Mouse (Mus musculus) intestine, postnatal 0 days (tissue): ENCODE results near the gene Ugt1a8. TPM values are rescaled to one million over a fixed set of nuclear protein-coding genes. Genes with fewer than 3 reads are reported as not detected.
A peak's percentile ranks its signal among the peaks of the same experiment; 100 is the strongest.

Experiments used
- ATAC-seq: fragments of 200-750 bp; cut with Nextera tagmentation; 2 replicates; pipeline ENCODE4 v1.8.0; 2017; ENCODE audit warnings: mild to moderate bottlenecking, moderate TSS enrichment, moderate library complexity
- H3K27ac ChIP-seq: fragments of 300-500 bp; sonication (generic); 2 replicates; pipeline ENCODE4 v1.5.1; 2014; ENCODE audit warnings: mild to moderate bottlenecking, low read depth, low read length, moderate library complexity
- H3K27me3 ChIP-seq: fragments of 300-500 bp; sonication (generic); replicated peaks from 2 replicates; pipeline ENCODE4 v1.6.1; 2014; ENCODE audit warnings: low read length, mixed read lengths; ENCODE audit not compliant: control insufficient read depth, insufficient read depth
- H3K36me3 ChIP-seq: fragments of 300-500 bp; sonication (generic); 2 replicates; pipeline ENCODE4 v1.6.1; 2014; ENCODE audit warnings: mild to moderate bottlenecking, moderate library complexity; ENCODE audit not compliant: control insufficient read depth, insufficient read depth
- H3K4me1 ChIP-seq: fragments of 300-500 bp; sonication (generic); replicated peaks from 2 replicates; pipeline ENCODE4 v1.6.1; 2014; ENCODE audit warnings: antibody characterized with exemption, low read length, mixed read lengths; ENCODE audit not compliant: control insufficient read depth, insufficient read depth
- H3K4me2 ChIP-seq: fragments of 300-500 bp; sonication (generic); replicated peaks from 2 replicates; pipeline ENCODE4 v1.6.1; 2014; ENCODE audit warnings: low read depth, mild to moderate bottlenecking, moderate library complexity
- H3K4me3 ChIP-seq: fragments of 300-500 bp; sonication (generic); 2 replicates; pipeline ENCODE4 v1.5.1; 2014; ENCODE audit warnings: low read depth, low read length
- H3K9ac ChIP-seq: fragments of 300-500 bp; sonication (generic); 2 replicates; pipeline ENCODE4 v1.6.1; 2014; ENCODE audit warnings: mild to moderate bottlenecking, low read depth, low read length
- H3K9me3 ChIP-seq: fragments of 300-500 bp; sonication (generic); 2 replicates; pipeline ENCODE4 v1.6.1; 2016; ENCODE audit warnings: mixed run types; ENCODE audit not compliant: control insufficient read depth
- CTCF ChIP-seq: sonication (generic); IDR thresholded peaks from 2 replicates; pipeline ENCODE4 v1.5.1; 2016; ENCODE audit warnings: low read depth, mild to moderate bottlenecking, control low read depth, antibody characterized with exemption, moderate library complexity
- WGBS: fragments of 180-500 bp; shearing (Covaris S2); extraction: QIAGEN DNeasy Blood & Tissue Kit; methylation state at CpG from one replicate; pipeline ENCODE4 v1.1.7; 2014; 5-methylcytosine and 5-hydroxymethylcytosine counted together
- polyA plus RNA-seq: library from polyadenylated mRNA; unstranded; fragments of >200 nt; fragmentation: Nextera tagmentation; extraction: Ambion mirVana; gene quantifications from 2 replicates; pipeline ENCODE4 v1.2.1, GENCODE M21; 2015

Ugt1a8 gene
- polyA plus RNA-seq, 1 experiment from 2014 or later: 0.05 TPM

GRCm38 (mm10) chr1:88260604-88261377, 173.2 kb downstream of the Ugt1a8 start:
- no peak for TF ChIP-seq CTCF
- Histone ChIP-seq H3K4me3 (no peak overlapping the region), H3K36me3 (peaks cover 66% of the 10 kb centered on the region), H3K27ac (no peak overlapping the region), H3K4me1 (peaks cover 8% of the 10 kb centered on the region), H3K27me3 (no peaks in the 10 kb centered on the region), H3K4me2 (no peak overlapping the region), H3K9me3 (no peaks in the 10 kb centered on the region), H3K9ac (no peak overlapping the region)
- ATAC-seq: no peak
- WGBS: 82% methylated on average over 10 of the region's 10 CpGs

- 86% methylated on average over 7 of the region's 7 CpGs for WGBS
- Histone ChIP-seq H3K9me3 (no peaks in the 10 kb centered on the region), H3K4me1 (peaks cover 8% of the 10 kb centered on the region), H3K27ac (no peak overlapping the region), H3K27me3 (no peaks in the 10 kb centered on the region), H3K9ac (no peak overlapping the region), H3K4me3 (no peak overlapping the region), H3K4me2 (no peak overlapping the region), H3K36me3 (peaks cover 75% of the 10 kb centered on the region)
- no peak for ATAC-seq
- TF ChIP-seq CTCF: no peak
Measured at GRCm38 (mm10) chr1:88261706-88262105, 174.1 kb downstream of the Ugt1a8 start.

- Histone ChIP-seq H3K36me3 (peaks cover 80% of the 10 kb centered on the region), H3K4me2 (no peak overlapping the region), H3K9ac (no peak overlapping the region), H3K27ac (peak overlapping the region; percentile 1; the same call in 1 of the 2 replicates), H3K9me3 (no peaks in the 10 kb centered on the region), H3K4me3 (no peak overlapping the region), H3K4me1 (peaks cover 8% of the 10 kb centered on the region), H3K27me3 (no peaks in the 10 kb centered on the region)
- 75% methylated on average over 4 of the region's 4 CpGs for WGBS
- no peak for TF ChIP-seq CTCF
- ATAC-seq: no peak
Measured at GRCm38 (mm10) chr1:88262255-88262654, 174.6 kb downstream of the Ugt1a8 start.

- peaks cover 8% of the 10 kb centered on the region for H3K4me1 ChIP-seq
- no peak for TF ChIP-seq CTCF
- H3K27me3 ChIP-seq: no peaks in the 10 kb centered on the region
- H3K9me3 ChIP-seq: no peaks in the 10 kb centered on the region
- 74% methylated on average over 6 of the region's 6 CpGs for WGBS
- peaks cover 87% of the 10 kb centered on the region for H3K36me3 ChIP-seq
- no peak overlapping the region for H3K4me3 ChIP-seq
- peak overlapping the region; percentile 1 for H3K27ac ChIP-seq
- no peak for ATAC-seq
- no peak overlapping the region for H3K9ac ChIP-seq
- H3K4me2 ChIP-seq: no peak overlapping the region
Measured at GRCm38 (mm10) chr1:88262961-88263360, 175.3 kb downstream of the Ugt1a8 start.

- Histone ChIP-seq H3K4me2 (no peak overlapping the region), H3K27ac (peak overlapping the region; percentile 5; the same call in 1 of the 2 replicates), H3K9ac (no peak overlapping the region), H3K36me3 (peaks cover 95% of the 10 kb centered on the region), H3K27me3 (no peaks in the 10 kb centered on the region), H3K9me3 (no peaks in the 10 kb centered on the region), H3K4me1 (peaks cover 8% of the 10 kb centered on the region), H3K4me3 (no peak overlapping the region)
- no peak for ATAC-seq
- TF ChIP-seq CTCF: no peak
- 92% methylated on average over 5 of the region's 5 CpGs for WGBS
Measured at GRCm38 (mm10) chr1:88263778-88264177, 176.2 kb downstream of the Ugt1a8 start.

- peaks cover 8% of the 10 kb centered on the region for H3K4me1 ChIP-seq
- TF ChIP-seq CTCF: no peak
- no peaks in the 10 kb centered on the region for H3K27me3 ChIP-seq
- no peak overlapping the region for H3K4me3 ChIP-seq
- WGBS: 84% methylated on average over 7 of the region's 7 CpGs
- no peak overlapping the region for H3K4me2 ChIP-seq
- ATAC-seq: no peak
- H3K27ac ChIP-seq: peak overlapping the region; percentile 5; the same call in 1 of the 2 replicates
- H3K9ac ChIP-seq: no peak overlapping the region
- no peaks in the 10 kb centered on the region for H3K9me3 ChIP-seq
- peaks cover 100% of the 10 kb centered on the region for H3K36me3 ChIP-seq
Measured at GRCm38 (mm10) chr1:88264237-88264868, 176.7 kb downstream of the Ugt1a8 start.
